Mouse (Mus musculus): Measurements from ENCODE around the gene Ankle1.

The Ankle1 gene

DNA sequence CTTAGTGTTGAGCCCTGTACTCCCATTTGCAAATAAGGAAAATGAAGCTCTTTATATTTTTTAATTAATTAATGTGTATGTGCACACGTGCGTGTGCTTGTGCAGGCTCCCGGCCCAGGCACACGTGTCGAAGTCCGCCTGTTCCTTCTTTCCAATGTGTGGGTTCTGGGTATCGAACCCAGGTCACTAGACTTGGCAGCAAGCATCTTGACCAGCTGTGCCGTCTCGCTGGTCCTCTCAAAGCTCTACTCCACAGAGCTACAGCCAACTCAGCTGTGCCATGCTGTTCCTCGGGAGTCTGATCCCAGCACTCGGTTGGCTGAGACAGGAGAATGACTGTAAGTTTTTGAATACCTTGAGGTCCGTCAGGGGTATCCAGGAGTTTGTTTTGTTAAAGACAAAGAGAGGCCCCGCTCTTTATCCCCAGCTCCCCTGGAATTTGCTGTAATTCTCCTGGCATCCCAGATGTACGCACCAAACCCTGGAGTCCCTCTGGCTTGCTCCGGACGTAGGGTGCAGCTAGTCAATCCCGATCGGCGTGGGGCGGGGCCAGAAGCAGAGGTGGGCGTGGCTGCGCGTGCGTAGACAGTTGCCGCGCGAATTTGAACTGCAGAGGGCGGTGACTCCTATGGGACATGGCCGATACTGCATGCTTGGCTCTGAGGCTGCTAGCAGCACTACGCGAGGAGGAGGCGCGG is at the start of gene Ankle1:
Gene Ankle1, plus strand, starts transcription at position 610 of the 698 bp plus-strand sequence.
- peak; percentile 93 for DNase-seq

DNA sequence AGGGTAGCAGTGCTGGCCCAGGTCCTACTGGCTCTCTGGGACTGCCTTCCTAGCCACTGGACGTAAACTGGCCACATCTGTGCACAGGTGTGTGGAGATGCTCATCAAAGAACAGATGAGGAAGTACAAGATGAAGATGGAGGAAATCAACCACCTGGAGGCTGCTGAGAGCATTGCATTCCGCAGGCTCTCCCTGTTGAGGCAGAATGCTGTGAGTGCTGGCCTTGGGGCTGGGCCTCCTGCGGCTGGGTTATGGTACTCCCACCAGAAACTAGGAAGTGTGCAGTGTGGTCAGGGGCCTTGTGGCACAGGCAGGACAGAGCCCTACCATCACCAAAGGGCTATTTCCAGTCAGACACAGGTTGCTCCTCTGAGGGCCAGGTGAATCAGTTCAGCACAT is 47.8 kb upstream of the Ankle1 start:
- DNase-seq: no peak

DNA sequence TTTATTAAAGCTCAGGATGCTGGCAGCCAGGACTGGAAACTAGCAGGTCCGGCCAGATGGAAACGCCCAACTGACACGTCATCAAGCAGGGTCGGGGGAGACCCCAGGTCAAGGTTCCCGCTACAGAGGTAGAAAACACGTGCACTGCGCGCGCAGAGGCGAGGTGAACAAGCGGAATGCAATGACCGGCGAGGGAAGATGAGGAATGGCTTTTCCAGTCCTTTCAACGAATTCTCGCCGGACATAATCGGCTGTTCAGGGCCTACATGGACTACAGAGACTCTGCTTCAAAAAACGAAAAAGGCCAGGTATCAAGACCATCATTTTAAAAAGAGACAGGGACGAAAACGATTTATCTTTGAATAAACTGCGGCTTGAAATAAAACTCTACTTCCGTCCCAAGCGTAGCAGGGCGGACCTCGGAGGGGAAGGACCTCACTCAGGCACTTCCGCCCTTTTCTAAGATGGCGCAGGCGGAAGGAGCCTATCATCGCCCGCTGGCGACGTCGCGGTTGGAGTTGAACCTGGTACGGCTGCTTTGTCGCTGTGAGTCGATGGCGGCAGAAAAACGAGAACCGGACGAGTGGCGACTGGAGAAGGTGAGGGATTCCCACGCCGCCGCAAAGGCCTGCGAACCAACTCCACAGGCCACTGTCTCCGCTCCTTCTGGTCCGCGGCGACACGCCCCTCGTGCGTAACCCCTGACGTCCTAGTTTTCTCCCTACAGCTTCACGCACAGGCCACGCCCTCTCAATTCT is 38.9 kb upstream of the Ankle1 start, which contains the start of gene Use1:
Gene Use1, plus strand, starts transcription at position 78 of the 758 bp plus-strand sequence.
- peak; percentile 95 for DNase-seq

DNA sequence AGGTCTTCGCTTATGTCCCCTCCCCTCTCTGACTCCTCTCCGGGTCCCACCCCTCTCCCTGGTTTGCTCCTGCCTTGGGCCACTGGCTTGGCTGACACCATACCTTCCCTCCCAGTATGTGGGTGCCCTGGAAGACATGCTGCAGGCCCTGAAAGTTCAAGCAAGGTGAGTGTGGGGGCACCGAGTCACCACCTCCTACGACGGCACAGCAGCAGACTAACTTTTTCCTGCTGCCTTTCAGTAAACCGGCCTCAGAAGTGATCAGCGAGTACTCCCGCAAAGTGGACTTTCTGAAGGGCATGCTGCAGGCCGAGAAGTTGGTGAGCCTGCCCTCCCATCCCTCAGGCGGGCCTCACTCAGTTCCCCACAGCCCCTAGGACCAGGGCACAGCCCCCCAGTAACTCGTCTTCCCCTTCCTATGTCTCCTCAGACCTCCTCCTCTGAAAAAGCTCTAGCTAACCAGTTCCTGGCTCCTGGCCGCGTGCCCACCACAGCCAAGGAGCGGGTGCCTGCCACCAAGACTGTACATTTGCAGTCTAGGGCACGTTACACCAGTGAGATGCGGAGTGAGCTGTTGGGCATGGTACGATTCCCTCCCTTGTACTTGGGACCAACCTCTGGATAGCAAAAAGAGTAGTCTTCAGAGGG is 38.2 kb upstream of the Ankle1 start:
- DNase-seq: no peak

DNA sequence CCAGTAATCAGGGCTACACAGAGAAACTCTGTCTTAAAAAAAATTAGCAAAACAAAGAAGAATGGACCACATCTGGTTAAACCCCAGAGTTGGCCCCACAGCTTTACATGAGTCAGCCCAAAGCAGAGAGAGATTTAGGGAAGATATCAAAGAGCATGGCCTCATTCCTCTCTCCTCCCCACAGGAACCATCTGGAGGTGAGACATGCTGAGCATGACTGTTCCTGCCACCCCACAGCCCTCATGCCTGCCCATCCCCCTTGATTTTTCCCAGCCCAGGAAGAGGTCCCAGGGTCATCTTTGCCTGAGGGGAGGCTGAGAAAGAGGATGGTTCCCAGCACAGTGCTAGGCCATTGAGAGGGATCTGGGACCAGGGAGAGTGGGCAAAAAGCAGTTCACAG is 37.4 kb upstream of the Ankle1 start:
- no peak for DNase-seq

DNA sequence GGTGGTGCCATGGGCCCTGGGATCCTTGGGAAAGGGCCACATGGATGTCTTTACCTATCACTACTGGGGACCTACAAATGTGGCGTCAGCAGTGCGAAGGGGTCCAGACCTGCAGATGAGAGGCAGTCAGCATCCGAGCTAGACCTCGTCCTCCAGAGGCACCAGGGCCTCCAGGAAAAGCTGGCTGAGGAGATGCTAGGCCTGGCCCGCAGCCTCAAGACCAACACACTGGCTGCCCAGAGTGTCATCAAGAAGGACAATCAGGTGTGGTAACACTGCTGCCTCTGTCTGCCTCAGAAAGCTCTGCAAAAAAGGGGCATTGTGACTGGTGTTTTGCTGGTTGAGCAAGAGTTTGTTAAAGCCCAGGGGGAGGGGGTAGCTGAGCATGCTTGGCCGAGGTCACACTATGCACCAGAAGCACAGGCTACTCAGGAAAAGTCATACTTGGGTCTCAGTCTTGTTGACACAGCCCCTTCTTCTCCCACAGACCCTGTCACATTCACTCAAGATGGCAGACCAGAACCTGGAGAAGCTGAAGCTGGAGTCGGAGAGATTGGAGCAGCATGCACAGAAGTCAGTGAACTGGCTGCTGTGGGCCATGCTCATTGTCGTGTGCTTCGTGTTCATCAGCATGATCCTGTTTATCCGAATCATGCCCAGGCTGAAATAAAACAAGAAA is 36.6 kb upstream of the Ankle1 start:
- peak; percentile 51 for DNase-seq

DNA sequence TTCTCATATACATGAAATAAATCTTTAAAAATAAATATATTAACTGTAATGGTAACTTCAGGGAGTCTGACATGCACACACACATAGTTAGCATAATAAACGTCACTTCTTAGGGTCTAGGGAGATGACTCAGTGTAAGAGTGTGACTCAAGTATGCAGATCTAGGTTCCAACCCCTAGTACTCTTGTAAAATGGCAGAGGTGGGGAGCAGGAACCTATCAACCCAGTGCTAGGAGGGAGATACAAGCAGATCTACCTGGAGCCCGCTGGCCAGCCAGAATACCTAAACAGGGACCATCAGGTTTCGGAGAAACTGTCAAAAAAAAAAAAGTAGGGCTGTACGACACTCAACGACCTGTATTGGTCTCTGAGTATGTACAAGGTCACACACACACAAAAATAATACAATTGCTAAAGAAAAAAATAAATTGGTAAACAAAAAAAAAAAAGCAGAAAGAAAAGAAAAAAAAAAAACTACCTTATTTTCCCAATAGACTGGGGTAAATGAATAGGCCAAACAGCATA is 35.0 kb upstream of the Ankle1 start:
- peak; percentile 55 for DNase-seq

DNA sequence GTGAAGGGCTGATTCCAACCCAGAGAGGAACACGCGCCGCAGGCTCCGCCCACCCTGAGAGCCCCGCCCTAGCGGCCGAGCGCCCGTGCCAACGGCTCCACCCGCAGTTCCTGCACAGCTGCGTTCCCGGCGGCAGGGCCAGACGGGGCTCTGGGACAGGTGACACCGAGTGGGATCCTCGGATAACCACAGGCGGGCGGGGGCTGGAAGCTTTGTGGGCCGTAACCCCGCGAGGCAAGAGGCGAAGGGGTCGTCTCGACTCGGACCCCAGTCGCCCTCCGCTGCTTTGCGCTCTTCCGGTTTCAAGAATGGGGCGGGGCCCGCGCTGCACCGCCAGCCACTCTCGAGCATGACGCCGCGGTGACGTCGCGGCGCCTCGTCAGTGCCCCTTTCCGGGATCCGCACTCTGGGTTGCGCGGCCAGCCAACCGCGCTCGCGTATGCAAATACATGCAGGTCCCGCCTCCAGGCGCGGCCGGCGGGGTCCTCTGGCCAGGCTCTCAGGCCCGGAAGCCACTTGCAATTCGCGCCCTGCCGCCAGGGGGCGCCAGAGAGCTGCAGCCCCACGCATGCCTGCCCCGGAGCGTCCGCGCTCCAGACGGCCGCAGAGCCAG is 34.5 kb upstream of the Ankle1 start, which contains the start of gene Ocel1:
Gene Ocel1, plus strand, starts transcription at position 63 of the 613 bp plus-strand sequence.
- DNase-seq: peak; percentile 98

DNA sequence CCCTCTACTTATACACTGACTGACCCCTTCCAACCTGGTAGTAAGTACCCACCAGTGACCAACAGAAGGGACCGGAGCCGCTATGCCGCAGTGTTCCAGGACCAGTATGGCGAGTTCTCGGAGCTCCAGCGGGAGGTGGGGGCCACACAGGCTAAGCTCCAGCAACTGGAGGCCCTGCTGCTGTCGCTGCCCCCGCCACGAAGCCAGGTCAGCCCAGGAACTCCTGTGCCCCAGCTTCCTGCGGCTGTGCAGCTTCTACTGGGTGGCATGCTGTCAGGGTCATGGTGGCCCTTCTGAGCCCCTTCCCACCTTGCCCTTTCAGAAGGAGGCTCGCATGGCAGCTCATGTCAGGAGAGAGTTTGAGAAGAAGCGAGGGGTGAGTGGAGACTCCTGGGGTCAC is 33.4 kb upstream of the Ankle1 start:
- peak; percentile 69 for DNase-seq

DNA sequence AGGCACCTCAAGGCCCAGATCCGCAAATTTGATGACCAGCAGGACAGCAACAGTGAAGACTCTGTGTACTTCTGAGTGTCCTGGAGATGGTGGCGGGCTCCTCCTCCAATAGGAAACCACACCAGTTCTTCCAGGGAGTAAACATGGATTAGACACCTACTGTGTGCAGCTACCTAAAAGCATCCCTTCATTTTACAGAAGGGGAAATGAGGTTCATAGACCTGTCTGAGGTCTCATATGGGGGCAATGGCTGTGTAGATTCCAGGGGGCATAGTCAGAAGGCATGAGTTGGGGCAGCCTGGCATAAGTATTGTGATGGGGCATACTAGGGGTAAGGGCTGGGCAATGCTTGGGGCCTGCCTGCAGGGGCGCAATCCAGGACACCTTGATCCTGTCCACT is 32.8 kb upstream of the Ankle1 start:
- peak; percentile 43 for DNase-seq

DNA sequence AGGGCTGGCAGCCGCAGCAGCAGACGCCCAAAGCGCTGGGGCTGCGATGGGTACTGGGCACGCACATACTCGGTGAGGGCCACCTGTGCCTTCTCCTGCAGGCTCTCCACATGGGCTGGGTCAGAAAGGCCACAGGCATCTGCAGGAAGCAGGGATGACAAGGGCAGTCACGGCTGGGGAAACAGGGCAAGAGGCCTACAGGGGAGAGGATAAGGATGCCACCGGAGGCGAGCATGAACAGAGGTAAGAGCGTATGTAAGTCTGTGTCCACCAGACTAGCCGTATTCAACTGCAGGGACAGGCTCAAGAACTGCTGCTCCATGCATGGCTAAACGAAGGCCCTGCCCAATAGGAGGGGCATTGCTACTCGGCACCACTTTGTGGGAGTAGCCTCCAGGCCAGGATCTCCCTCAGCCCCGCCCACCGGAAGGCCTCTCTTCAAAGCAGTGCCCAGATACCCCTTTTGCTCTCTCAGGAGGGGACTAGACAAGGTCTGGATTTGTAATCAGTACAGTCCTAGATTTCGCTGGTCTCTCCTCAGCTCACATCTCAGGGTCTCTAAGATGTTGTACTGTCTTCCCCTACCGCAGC is 31.1 kb upstream of the Ankle1 start:
- peak; percentile 64 for DNase-seq

DNA sequence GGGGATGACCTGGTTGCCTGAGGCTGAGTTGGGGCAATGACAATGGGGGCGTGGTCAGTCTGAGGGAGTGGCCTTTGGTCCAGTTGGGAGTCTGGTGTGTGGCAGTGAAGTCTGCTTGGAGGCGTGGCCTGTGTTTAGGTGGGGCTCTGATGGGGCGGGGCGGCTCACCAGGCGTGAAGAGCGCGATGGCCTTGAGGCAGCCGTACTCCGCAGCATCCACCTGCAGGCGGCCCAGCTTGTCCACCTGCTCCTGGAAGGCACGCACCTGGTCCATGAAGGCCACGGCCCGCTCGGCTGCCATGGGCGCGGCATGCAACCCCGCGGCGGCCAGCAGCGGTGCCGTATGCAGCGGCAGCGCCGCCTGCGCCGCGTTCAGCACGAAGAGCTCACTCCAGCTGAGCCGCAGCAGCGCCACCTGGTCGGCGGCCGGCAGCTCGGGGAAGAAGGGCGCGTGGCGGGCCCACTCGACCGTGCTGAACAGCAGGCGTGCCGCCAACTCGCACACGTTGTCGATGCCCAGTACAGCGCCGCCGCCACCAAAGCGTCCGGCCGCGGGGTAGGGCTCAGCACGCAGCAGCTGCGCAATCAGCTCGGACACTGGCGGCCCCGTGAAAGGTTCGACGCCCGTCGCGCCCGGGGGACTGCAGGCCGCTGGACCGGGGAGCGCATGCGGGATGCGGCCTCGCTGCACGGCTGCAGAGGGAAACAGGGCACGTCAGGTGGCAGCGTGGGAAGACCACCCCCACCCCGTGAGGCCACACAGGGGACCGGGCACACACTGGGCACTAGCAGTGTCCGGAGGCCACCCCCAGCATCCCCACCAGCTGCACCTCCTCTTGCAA is 30.0 kb upstream of the Ankle1 start:
- DNase-seq: peak; percentile 93

DNA sequence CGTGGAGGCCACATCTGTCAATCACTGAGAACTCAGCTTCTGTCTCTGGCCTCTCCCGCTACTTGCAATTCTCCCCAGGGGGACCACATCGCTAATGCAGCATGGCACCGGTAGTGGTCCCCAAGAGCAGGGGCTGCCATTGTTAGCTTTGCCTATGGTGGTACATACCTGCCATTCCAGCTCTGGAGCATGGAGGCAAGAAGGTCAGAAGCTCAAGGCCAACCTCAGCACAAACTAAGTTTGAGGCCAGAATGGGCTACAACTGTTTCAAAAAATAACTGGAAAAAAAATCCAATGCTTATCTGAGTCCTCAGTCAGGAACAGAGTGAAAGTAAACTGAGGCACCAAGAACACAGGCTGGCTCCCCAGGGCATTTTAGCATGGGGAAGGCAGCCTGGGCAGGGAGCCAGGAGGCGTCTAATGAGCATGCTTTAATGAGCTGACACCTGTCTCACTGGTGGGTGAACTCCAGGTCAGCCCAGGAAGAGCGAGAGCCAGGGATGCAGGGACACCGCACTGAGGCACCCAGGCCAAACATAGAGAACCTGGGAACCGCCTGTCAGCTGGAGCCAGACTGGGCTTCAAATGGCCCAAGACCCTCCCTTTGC is 29.3 kb upstream of the Ankle1 start:
- peak; percentile 65 for DNase-seq

DNA sequence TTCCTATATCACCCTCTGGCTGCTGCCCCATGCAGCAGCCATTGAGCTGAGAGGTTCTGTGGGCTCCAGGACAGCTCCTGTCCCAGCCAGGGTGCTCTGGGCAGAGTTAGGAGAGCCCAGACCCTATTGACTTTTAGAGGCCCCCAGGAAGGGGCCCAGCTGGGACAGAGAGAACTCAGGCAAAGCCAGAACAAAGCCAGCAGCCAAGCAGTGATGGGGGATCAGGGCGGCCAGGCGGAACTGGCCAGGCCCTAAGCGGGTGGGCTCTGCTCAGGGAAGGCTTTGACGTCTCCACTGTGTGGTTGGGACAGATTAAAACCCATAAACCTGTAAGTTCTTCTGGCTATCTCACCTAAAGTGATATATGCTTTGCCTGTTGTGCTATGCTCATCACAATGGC is 26.8 kb upstream of the Ankle1 start:
- DNase-seq: no peak

DNA sequence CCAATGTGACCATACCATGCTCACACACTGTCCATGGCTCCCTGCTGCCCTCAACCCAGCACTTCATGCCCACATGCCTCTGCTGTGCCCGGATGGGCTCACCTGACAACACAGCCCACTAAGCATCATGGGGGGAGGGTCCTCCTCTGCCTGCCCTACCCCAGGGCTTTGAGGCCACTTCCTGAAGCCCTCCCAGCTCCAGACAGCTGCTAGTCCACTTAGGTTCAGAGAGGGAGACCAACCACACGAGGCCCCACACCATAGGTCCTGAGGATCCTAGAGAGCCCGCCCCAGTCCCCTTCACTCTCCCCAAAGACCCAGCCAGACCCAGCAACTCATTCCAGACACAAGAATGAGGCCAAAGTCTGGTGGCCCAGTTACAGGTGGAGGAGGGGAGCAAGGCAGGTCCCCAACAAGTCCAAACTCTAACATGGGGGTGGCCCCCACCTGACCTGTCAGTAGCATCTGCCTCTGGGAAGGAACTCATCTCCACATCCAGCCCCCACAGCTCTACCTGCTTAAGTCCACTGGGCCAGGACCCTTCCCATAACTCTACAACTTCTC is 26.2 kb upstream of the Ankle1 start:
- peak; percentile 57 for DNase-seq

DNA sequence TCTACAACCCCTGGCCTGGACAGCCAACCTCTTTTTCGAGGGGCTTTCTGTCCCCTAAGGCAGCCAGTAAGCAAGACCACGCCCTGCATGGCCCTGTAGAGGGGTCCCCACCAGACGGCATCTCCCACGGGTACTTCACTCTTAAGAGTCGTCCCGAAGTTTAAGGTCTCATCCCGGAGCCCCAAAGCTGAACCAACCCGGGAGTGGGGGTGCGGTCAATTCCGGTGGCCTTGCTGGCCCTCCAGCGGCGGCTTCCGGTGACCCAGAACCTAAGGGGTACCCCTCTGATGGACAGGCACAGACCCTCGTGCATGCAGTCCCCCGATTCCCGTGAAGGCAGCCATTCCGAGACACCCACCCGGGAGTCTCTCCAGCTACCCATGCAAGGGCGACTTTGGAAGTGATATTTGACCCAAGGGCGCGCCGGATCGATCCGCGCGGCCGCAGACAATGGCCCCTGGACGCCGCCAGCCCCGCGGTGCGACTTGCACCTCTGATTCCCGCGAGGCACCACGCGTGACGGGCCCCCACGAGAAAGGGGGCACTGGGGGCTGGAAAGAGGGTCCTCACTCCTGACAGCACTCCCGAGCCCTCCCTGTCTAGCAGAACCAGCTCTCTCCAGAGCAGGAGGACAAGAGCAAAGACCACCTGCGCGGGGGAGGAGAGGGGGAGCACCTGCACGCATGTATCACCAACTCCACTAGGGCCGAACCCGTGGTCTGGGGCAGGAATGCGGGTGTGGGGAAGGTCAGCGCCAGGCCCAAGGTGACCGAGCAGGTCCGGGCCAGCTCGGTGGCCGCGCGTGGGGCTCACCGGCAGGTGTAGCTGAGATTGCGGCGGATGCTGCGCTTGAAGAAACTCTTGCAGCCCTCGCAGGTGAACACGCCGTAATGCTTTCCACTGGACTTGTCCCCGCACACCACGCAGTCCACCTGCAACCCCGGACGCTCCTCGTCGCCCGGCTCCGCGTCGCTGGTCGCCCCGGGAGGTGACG is 25.3 kb upstream of the Ankle1 start:
- DNase-seq: peak; percentile 61

DNA sequence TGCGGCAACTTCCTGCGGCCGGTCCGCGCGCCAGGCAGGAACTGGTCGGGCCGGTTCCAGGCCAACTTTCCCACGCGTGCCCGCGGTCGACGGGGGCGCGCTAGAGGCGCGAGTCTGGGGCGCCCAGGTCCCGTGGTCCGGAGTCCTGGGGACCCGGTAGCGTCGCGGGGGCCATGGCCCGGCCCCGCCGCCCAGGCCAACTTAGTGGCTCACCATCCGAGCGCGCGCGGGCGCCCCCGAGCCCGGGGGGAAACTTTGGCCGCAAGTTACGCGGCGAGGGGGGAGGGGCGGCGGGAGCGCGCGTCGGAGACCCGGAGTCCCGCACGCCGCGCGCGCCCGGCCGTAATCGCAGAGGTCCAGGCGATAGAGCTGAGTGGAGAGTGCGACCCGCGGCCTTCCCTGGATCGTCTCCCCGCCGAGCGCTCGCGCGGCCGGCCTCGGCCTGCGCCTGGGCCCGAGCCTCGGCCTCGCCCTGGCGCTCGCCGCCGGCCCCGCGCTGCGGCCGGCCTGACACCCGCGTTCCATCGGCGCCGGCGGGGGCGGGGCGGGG is 24.3 kb upstream of the Ankle1 start, which contains the start of gene Nr2f6:
Gene Nr2f6, minus strand, starts transcription at position 540 of the 550 bp plus-strand sequence.
- peak; percentile 77 for DNase-seq

All from cerebellum, adult 9-11 months (tissue).